Comparison of ENCODE assay signal across 12 mouse cellular contexts in the genomic region with DNA sequence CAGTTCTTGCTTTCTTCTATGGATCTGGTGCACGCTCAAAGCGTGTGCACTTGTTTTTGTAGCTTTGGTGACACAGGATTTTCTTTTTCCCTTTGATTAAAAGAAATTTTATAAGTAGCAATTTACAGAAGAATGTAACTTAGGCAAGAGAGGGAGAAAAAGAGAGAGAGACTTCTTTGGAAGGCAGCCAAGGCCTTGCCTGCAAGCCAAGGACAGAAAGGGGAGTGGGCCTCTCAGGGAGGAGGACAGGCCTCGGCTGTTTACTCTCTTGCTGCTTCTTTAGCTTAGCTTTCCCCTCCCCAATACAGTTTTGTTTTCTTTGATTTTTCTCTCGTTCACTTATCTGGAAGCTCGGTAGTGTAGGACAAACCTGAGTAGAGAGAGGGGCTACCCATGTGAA. TPM values are rescaled to one million over a fixed set of nuclear protein-coding genes. Genes with fewer than 3 reads are reported as not detected.
DNase-seq lines count a peak whose midpoint lies in the region; ATAC-seq and TF ChIP-seq lines count a peak whose summit lies in the region.
"Had no signal": no experiment of that assay in that cellular context is flagged by ENCODE, and none has a peak within 500 bp of the region (broad histone marks: within the 10 kb centered on the region; RNA-seq: fewer than 3 reads in every experiment).

No protein-coding gene starts in this region.

- no peaks in the 10 kb centered on the region for H3K27me3 ChIP-seq in intestine, embryonic 14.5 days (replicated peaks; ENCODE audit: control insufficient read depth, insufficient read depth, low read length)
- no peaks in the 10 kb centered on the region for H3K27me3 ChIP-seq in intestine, postnatal 0 days (replicated peaks; ENCODE audit: control insufficient read depth, insufficient read depth, low read length)
- H3K27me3 ChIP-seq: neural tube, embryonic 13.5 days had no signal

- no peaks in the 10 kb centered on the region for H3K36me3 ChIP-seq in intestine, embryonic 14.5 days (ENCODE audit: control insufficient read depth, insufficient read depth, low read length)
- 0 out of 2 replicates have a peak, but pooled peaks cover under 1% of the 10 kb centered on the region for H3K36me3 ChIP-seq in intestine, postnatal 0 days (ENCODE audit: control insufficient read depth, insufficient read depth)
- H3K36me3 ChIP-seq: neural tube, embryonic 13.5 days had no signal

- no peaks in the 10 kb centered on the region for H3K9me3 ChIP-seq in intestine, embryonic 14.5 days (ENCODE audit: control insufficient read depth, low read length)
- H3K9me3 ChIP-seq in intestine, postnatal 0 days (ENCODE audit: control insufficient read depth) = no peaks in the 10 kb centered on the region
- H3K9me3 ChIP-seq: megakaryocyte, embryonic 14.5 days; neural tube, embryonic 13.5 days had no signal

- peak overlapping the region; percentile 98 for H3K27ac ChIP-seq in intestine, embryonic 14.5 days (ENCODE audit: low read depth)
- no peak overlapping the region for H3K27ac ChIP-seq in intestine, postnatal 0 days (ENCODE audit: low read depth, low read length)
- H3K27ac ChIP-seq: neural tube, embryonic 13.5 days had no signal

- 0 out of 2 replicates have a peak overlapping the region, but pooled peaks have one; percentile 7 for H3K4me2 ChIP-seq in intestine, embryonic 14.5 days (ENCODE audit: low read length)
- H3K4me2 ChIP-seq in intestine, postnatal 0 days (replicated peaks; ENCODE audit: low read depth) = no peak overlapping the region
- H3K4me2 ChIP-seq: neural tube, embryonic 13.5 days had no signal

- no peak overlapping the region for H3K9ac ChIP-seq in intestine, embryonic 14.5 days (ENCODE audit: low read length)
- no peak overlapping the region for H3K9ac ChIP-seq in intestine, postnatal 0 days (ENCODE audit: low read depth, low read length)
- H3K9ac ChIP-seq: neural tube, embryonic 13.5 days had no signal

- H3K4me3 ChIP-seq in intestine, embryonic 14.5 days (ENCODE audit: low read depth, low read length) = no peak overlapping the region
- H3K4me3 ChIP-seq in intestine, postnatal 0 days (ENCODE audit: low read depth, low read length) = no peak overlapping the region
- H3K4me3 ChIP-seq: megakaryocyte, embryonic 14.5 days; neural tube, embryonic 13.5 days had no signal

- ATAC-seq in intestine, embryonic 14.5 days (replicated peaks; ENCODE audit: low FRiP score, low TSS enrichment, low read depth) = no peak
- no peak for ATAC-seq in intestine, postnatal 0 days

- peaks cover 31% of the 10 kb centered on the region for H3K4me1 ChIP-seq in intestine, embryonic 14.5 days (replicated peaks; ENCODE audit: control insufficient read depth, insufficient read depth, low read length)
- peaks cover 8% of the 10 kb centered on the region; the same call in 1 of the 2 replicates for H3K4me1 ChIP-seq in intestine, postnatal 0 days (replicated peaks; ENCODE audit: control insufficient read depth, insufficient read depth, low read length)

- 40% methylated on average over 5 of the region's 5 CpGs for whole genome bisulfite sequencing in intestine, embryonic 14.5 days
- 35% methylated on average over 5 of the region's 5 CpGs for WGBS in intestine, postnatal 0 days

- TF ChIP-seq CTCF in intestine, postnatal 0 days (IDR thresholded peaks at IDR 0.05; ENCODE audit: low read depth) = no peak

- DNase-seq in adrenal gland, adult (ENCODE audit: inconsistent age in 2 of 2, low spot score in 1 of 2) = peak; percentile 53 to 85
- no peak for DNase-seq in adrenal gland, adult 18-20 months (ENCODE audit: low spot score in 2 of 2)
- DNase-seq in intestine, embryonic 14.5 days (ENCODE audit: low spot score) = no peak
- peak; percentile 76 for DNase-seq in ovary, adult 18-20 months (ENCODE audit: low spot score)
- no peak for DNase-seq in ovary, postnatal 10 days (ENCODE audit: low spot score)
- DNase-seq in testis, postnatal 14 days (ENCODE audit: low spot score) = peak; percentile 61
- no peak for DNase-seq in thymus, postnatal 10 days (ENCODE audit: low spot score in 2 of 2)
- DNase-seq: cerebellum, adult 9-10 months; layer of hippocampus, adult 9-11 months had no signal

RNA-seq across cellular contexts. Expression of gene Stk11ip, which starts 1.8 kb away (rescaled TPM):
- 10 to 100 TPM; 12.6 to 19.5 TPM for total RNA-seq in adrenal gland, adult 18-20 months (2021)
- polyA plus RNA-seq in intestine, embryonic 14.5 days (2014; fragmentation: Nextera tagmentation; extraction: Ambion mirVana) = 16.3 and 18.7 TPM in 2 replicates
- 9.7 and 11.2 TPM in 2 replicates for polyA plus RNA-seq in intestine, postnatal 0 days (2015; fragmentation: Nextera tagmentation; extraction: Ambion mirVana)

RNA-seq across cellular contexts. Expression of gene Inha, which starts 12.7 kb away (rescaled TPM):
- 10 to 100 TPM; 18.2 to 29.6 TPM for total RNA-seq in adrenal gland, adult 18-20 months (2021)
- polyA plus RNA-seq in intestine, embryonic 14.5 days (2014; fragmentation: Nextera tagmentation; extraction: Ambion mirVana) = 3.5 and 3.9 TPM in 2 replicates
- polyA plus RNA-seq in intestine, postnatal 0 days (2015; fragmentation: Nextera tagmentation; extraction: Ambion mirVana) = 3.2 and 3.3 TPM in 2 replicates

RNA-seq across cellular contexts. Expression of gene Obsl1, which starts 13.3 kb away (rescaled TPM):
- 10 to 100 TPM; 48.9 to 54.4 TPM for total RNA-seq in adrenal gland, adult 18-20 months (2021)
- 80.9 and 88.4 TPM in 2 replicates for polyA plus RNA-seq in intestine, embryonic 14.5 days (2014; fragmentation: Nextera tagmentation; extraction: Ambion mirVana)
- 17.1 and 17.6 TPM in 2 replicates for polyA plus RNA-seq in intestine, postnatal 0 days (2015; fragmentation: Nextera tagmentation; extraction: Ambion mirVana)

RNA-seq across cellular contexts. Expression of gene Slc4a3, which starts 26.5 kb away (rescaled TPM):
- total RNA-seq in adrenal gland, adult 18-20 months (2021) = 100 to 1,000 TPM in 1 of 2 experiments, 10 to 100 TPM in 1; 92.6 to 132 TPM
- polyA plus RNA-seq in intestine, embryonic 14.5 days (2014; fragmentation: Nextera tagmentation; extraction: Ambion mirVana) = 11.8 and 15.5 TPM in 2 replicates
- 4.0 and 6.2 TPM in 2 replicates for polyA plus RNA-seq in intestine, postnatal 0 days (2015; fragmentation: Nextera tagmentation; extraction: Ambion mirVana)

RNA-seq across cellular contexts. Expression of gene Tmem198, which starts 40.2 kb away (rescaled TPM):
- 1 to 10 TPM; 3.5 to 6.2 TPM for total RNA-seq in adrenal gland, adult 18-20 months (2021)
- 1.9 and 2.6 TPM in 2 replicates for polyA plus RNA-seq in intestine, embryonic 14.5 days (2014; fragmentation: Nextera tagmentation; extraction: Ambion mirVana)
- polyA plus RNA-seq in intestine, postnatal 0 days (2015; fragmentation: Nextera tagmentation; extraction: Ambion mirVana) = 1.3 and 1.6 TPM in 2 replicates

Comparison
In these comparisons a context has a peak if more than half of its experiments do, and no peak if none do; other contexts are left out.
1. DNase-seq: peak in adrenal gland, adult (2 of 2), ovary, adult 18-20 months (single experiment) and testis, postnatal 14 days (single experiment); none in adrenal gland, adult 18-20 months (0 of 2), intestine, embryonic 14.5 days (single experiment), ovary, postnatal 10 days (single experiment) and thymus, postnatal 10 days (0 of 2).